Mouse (Mus musculus) intestine, postnatal 0 days (tissue): Measurements from ENCODE around the gene Rhd. TPM values are rescaled to one million over a fixed set of nuclear protein-coding genes. Genes with fewer than 3 reads are reported as not detected.

Experiments used
- ATAC-seq: fragments of 200-750 bp; cut with Nextera tagmentation; 2 replicates; pipeline ENCODE4 v1.8.0; 2017; ENCODE audit warnings: mild to moderate bottlenecking, moderate TSS enrichment, moderate library complexity
- H3K27ac ChIP-seq: fragments of 300-500 bp; sonication (generic); 2 replicates; pipeline ENCODE4 v1.5.1; 2014; ENCODE audit warnings: mild to moderate bottlenecking, low read depth, low read length, moderate library complexity
- H3K27me3 ChIP-seq: fragments of 300-500 bp; sonication (generic); replicated peaks from 2 replicates; pipeline ENCODE4 v1.6.1; 2014; ENCODE audit warnings: low read length, mixed read lengths; ENCODE audit not compliant: control insufficient read depth, insufficient read depth
- H3K36me3 ChIP-seq: fragments of 300-500 bp; sonication (generic); 2 replicates; pipeline ENCODE4 v1.6.1; 2014; ENCODE audit warnings: mild to moderate bottlenecking, moderate library complexity; ENCODE audit not compliant: control insufficient read depth, insufficient read depth
- H3K4me1 ChIP-seq: fragments of 300-500 bp; sonication (generic); replicated peaks from 2 replicates; pipeline ENCODE4 v1.6.1; 2014; ENCODE audit warnings: antibody characterized with exemption, low read length, mixed read lengths; ENCODE audit not compliant: control insufficient read depth, insufficient read depth
- H3K4me2 ChIP-seq: fragments of 300-500 bp; sonication (generic); replicated peaks from 2 replicates; pipeline ENCODE4 v1.6.1; 2014; ENCODE audit warnings: low read depth, mild to moderate bottlenecking, moderate library complexity
- H3K4me3 ChIP-seq: fragments of 300-500 bp; sonication (generic); 2 replicates; pipeline ENCODE4 v1.5.1; 2014; ENCODE audit warnings: low read depth, low read length
- H3K9ac ChIP-seq: fragments of 300-500 bp; sonication (generic); 2 replicates; pipeline ENCODE4 v1.6.1; 2014; ENCODE audit warnings: mild to moderate bottlenecking, low read depth, low read length
- H3K9me3 ChIP-seq: fragments of 300-500 bp; sonication (generic); 2 replicates; pipeline ENCODE4 v1.6.1; 2016; ENCODE audit warnings: mixed run types; ENCODE audit not compliant: control insufficient read depth
- CTCF ChIP-seq: sonication (generic); IDR thresholded peaks from 2 replicates; pipeline ENCODE4 v1.5.1; 2016; ENCODE audit warnings: low read depth, mild to moderate bottlenecking, control low read depth, antibody characterized with exemption, moderate library complexity
- WGBS: fragments of 180-500 bp; shearing (Covaris S2); extraction: QIAGEN DNeasy Blood & Tissue Kit; methylation state at CpG from one replicate; pipeline ENCODE4 v1.1.7; 2014; 5-methylcytosine and 5-hydroxymethylcytosine counted together
- polyA plus RNA-seq: library from polyadenylated mRNA; unstranded; fragments of >200 nt; fragmentation: Nextera tagmentation; extraction: Ambion mirVana; gene quantifications from 2 replicates; pipeline ENCODE4 v1.2.1, GENCODE M21; 2015

Rhd gene
- polyA plus RNA-seq, 1 experiment from 2014 or later = 0.10 TPM

GRCm38 (mm10) chr4:134869068-134869730, 4.9 kb downstream of the Rhd start:
- H3K9ac ChIP-seq = no peak overlapping the region
- no peak for TF ChIP-seq CTCF
- no peaks in the 10 kb centered on the region for H3K4me1 ChIP-seq
- ATAC-seq = no peak
- H3K9me3 ChIP-seq = no peaks in the 10 kb centered on the region
- H3K4me3 ChIP-seq = no peak overlapping the region
- H3K27me3 ChIP-seq = 0 out of 2 replicates have a peak, but pooled peaks cover 10% of the 10 kb centered on the region
- H3K36me3 ChIP-seq = no peaks in the 10 kb centered on the region
- H3K27ac ChIP-seq = no peak overlapping the region
- H3K4me2 ChIP-seq = peak overlapping the region; percentile 48
- WGBS = 12% methylated on average over 16 of the region's 16 CpGs

- Histone ChIP-seq H3K4me2 (peak overlapping the region; percentile 48), H3K4me3 (no peak overlapping the region), H3K4me1 (no peaks in the 10 kb centered on the region), H3K27ac (no peak overlapping the region), H3K36me3 (no peaks in the 10 kb centered on the region), H3K27me3 (0 out of 2 replicates have a peak, but pooled peaks cover 10% of the 10 kb centered on the region), H3K9ac (no peak overlapping the region), H3K9me3 (no peaks in the 10 kb centered on the region)
- 55% methylated on average over 7 of the region's 7 CpGs for WGBS
- TF ChIP-seq CTCF = no peak
- no peak for ATAC-seq
Measured at GRCm38 (mm10) chr4:134869815-134870375, 5.6 kb downstream of the Rhd start.

DNA sequence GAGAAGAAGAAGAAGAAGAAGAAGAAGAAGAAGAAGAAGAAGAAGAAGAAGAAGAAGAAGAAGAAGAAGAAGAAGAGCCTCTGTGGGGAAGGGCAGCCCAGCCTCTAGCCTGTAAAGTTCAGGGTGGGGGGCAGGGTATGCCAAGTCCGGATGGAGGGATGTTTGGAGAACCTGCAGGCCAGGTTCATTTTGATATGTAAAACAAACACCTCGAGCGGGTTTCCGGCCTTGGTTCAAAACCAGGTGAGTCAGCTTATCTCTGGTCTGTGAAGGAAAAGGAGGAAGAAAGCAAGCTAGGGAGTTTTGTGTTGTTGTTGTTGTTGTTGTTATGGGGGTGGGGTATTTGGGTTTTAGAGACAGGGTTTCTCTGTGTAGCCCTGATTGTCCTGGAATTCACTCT, 7.1 kb downstream of the Rhd start:
- Histone ChIP-seq H3K27me3 (0 out of 2 replicates have a peak, but pooled peaks cover 10% of the 10 kb centered on the region), H3K9ac (no peak overlapping the region), H3K36me3 (no peaks in the 10 kb centered on the region), H3K9me3 (no peaks in the 10 kb centered on the region), H3K4me2 (no peak overlapping the region), H3K4me1 (no peaks in the 10 kb centered on the region), H3K27ac (no peak overlapping the region), H3K4me3 (no peak overlapping the region)
- 23% methylated on average over 4 of the region's 4 CpGs for WGBS
- ATAC-seq = no peak
- TF ChIP-seq CTCF = no peak

DNA sequence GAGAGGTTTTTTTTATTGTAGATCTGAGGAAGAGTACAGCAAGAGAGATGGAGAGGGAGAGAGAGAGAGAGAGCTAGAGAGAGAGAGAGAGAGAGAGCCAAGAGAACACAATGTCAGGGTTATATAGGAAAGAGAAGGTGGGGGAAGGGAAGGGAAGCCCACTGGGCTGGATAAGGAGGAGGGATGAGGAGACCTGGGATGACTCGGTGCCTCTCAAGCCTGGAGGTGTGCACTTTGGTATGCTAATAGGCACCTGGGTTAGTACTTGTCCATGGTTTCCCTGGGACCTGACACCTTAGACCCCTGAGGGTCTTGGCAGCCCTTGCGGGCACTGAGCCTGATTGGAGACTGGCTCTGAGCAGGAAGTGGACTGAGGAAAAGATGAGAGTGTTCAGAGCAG, 7.6 kb downstream of the Rhd start:
- no peak for ATAC-seq
- no peaks in the 10 kb centered on the region for H3K36me3 ChIP-seq

DNA sequence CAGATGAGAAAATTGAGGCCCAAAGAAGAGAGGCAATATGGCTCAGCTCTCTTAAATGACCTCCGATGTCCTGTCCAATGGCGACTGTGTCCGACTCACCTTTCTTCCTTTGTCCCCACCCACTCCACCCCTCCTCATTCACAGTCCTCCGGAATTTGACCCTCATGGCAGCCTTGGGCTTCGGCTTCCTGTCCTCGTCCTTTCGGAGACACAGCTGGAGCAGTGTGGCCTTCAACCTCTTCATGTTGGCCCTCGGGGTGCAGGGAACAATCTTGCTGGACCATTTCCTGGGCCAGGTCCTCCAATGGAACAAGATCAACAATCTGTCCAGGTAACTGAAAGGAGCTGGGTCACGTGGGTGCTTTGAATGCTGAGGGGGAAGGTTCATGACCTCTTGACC, 11.8 kb downstream of the Rhd start:
- Histone ChIP-seq H3K9me3 (no peaks in the 10 kb centered on the region), H3K27ac (no peak overlapping the region), H3K4me3 (no peak overlapping the region), H3K4me2 (no peak overlapping the region), H3K4me1 (0 out of 2 replicates have a peak, but pooled peaks cover 3% of the 10 kb centered on the region), H3K36me3 (no peaks in the 10 kb centered on the region), H3K9ac (no peak overlapping the region), H3K27me3 (no peaks in the 10 kb centered on the region)
- ATAC-seq = no peak
- WGBS = 76% methylated on average over 9 of the region's 9 CpGs
- no peak for TF ChIP-seq CTCF

More for the DNA sequence above, 7.6 kb downstream of the Rhd start:
- TF ChIP-seq CTCF = no peak
- H3K4me1 ChIP-seq = no peaks in the 10 kb centered on the region
- 51% methylated on average over 2 of the region's 2 CpGs for WGBS
- no peak overlapping the region for H3K27ac ChIP-seq
- H3K4me3 ChIP-seq = no peak overlapping the region
- no peak overlapping the region for H3K9ac ChIP-seq
- H3K4me2 ChIP-seq = no peak overlapping the region
- 0 out of 2 replicates have a peak, but pooled peaks cover 10% of the 10 kb centered on the region for H3K27me3 ChIP-seq
- no peaks in the 10 kb centered on the region for H3K9me3 ChIP-seq

GRCm38 (mm10) chr4:134879410-134879981, 15.2 kb downstream of the Rhd start:
- no peak overlapping the region for H3K9ac ChIP-seq
- ATAC-seq = no peak
- 4% methylated on average over 17 of the region's 17 CpGs for WGBS

More at GRCm38 (mm10) chr4:134879410-134879981, 15.2 kb downstream of the Rhd start:
- no peak overlapping the region for H3K27ac ChIP-seq
- H3K4me1 ChIP-seq = 0 out of 2 replicates have a peak, but pooled peaks cover 3% of the 10 kb centered on the region
- no peaks in the 10 kb centered on the region for H3K9me3 ChIP-seq
- H3K27me3 ChIP-seq = no peaks in the 10 kb centered on the region
- H3K4me3 ChIP-seq = peak overlapping the region; percentile 21; the same call in 1 of the 2 replicates
- H3K36me3 ChIP-seq = no peaks in the 10 kb centered on the region
- H3K4me2 ChIP-seq = peak overlapping the region; percentile 58
- TF ChIP-seq CTCF = peak; percentile 88
